Mouse (Mus musculus) kidney, embryonic 14.5 days (tissue): ENCODE data around the gene Gsta4. TPM values are rescaled to one million over a fixed set of nuclear protein-coding genes. Genes with fewer than 3 reads are reported as not detected.

ENCODE experiments used
- ATAC-seq: fragments of 200-750 bp; cut with Nextera tagmentation; 2 replicates; pipeline ENCODE4 v1.8.0; 2017; ENCODE audit warnings: moderate number of reproducible peaks, mild to moderate bottlenecking, moderate TSS enrichment, moderate library complexity; ENCODE audit not compliant: low FRiP score, low TSS enrichment
- H3K27ac ChIP-seq: fragments of 300-500 bp; sonication (generic); 2 replicates; pipeline ENCODE4 v1.5.1; 2014; ENCODE audit warnings: low read depth, mild to moderate bottlenecking, low read length, moderate library complexity, mixed read lengths
- H3K27me3 ChIP-seq: fragments of 300-500 bp; sonication (generic); 2 replicates; pipeline ENCODE4 v1.6.1; 2014; ENCODE audit warnings: mild to moderate bottlenecking, low read length; ENCODE audit not compliant: control insufficient read depth, insufficient read depth
- H3K36me3 ChIP-seq: fragments of 300-500 bp; sonication (generic); 2 replicates; pipeline ENCODE4 v1.6.1; 2014; ENCODE audit warnings: low read length, mixed read lengths; ENCODE audit not compliant: control insufficient read depth, insufficient read depth
- H3K4me1 ChIP-seq: fragments of 300-500 bp; sonication (generic); 2 replicates; pipeline ENCODE4 v1.6.1; 2014; ENCODE audit warnings: low read length, mixed read lengths; ENCODE audit not compliant: control insufficient read depth, insufficient read depth
- H3K4me2 ChIP-seq: fragments of 300-500 bp; sonication (generic); replicated peaks from 2 replicates; pipeline ENCODE4 v1.6.1; 2014; ENCODE audit warnings: low read depth, mild to moderate bottlenecking, low read length
- H3K4me3 ChIP-seq: fragments of 300-500 bp; sonication (generic); 2 replicates; pipeline ENCODE4 v1.5.1; 2014; ENCODE audit warnings: mild to moderate bottlenecking, low read length
- H3K9ac ChIP-seq: fragments of 300-500 bp; sonication (generic); 2 replicates; pipeline ENCODE4 v1.6.1; 2014; ENCODE audit warnings: low read depth, mild to moderate bottlenecking, low read length, moderate library complexity
- H3K9me3 ChIP-seq: fragments of 300-500 bp; sonication (generic); 2 replicates; pipeline ENCODE4 v1.6.1; 2016; ENCODE audit warnings: low read length; ENCODE audit not compliant: control insufficient read depth
- WGBS: fragments of 180-500 bp; shearing (Covaris S2); extraction: QIAGEN DNeasy Blood & Tissue Kit; methylation state at CpG from one replicate; pipeline ENCODE4 v1.1.7; 2014; 5-methylcytosine and 5-hydroxymethylcytosine counted together
- polyA plus RNA-seq: library from polyadenylated mRNA; unstranded; fragments of >200 nt; fragmentation: Nextera tagmentation; extraction: Ambion mirVana; gene quantifications from 2 replicates; pipeline ENCODE4 v1.2.1, GENCODE M21; 2014

Gene Gsta4
- polyA plus RNA-seq, 1 experiment from 2014 or later: 102 TPM

DNA sequence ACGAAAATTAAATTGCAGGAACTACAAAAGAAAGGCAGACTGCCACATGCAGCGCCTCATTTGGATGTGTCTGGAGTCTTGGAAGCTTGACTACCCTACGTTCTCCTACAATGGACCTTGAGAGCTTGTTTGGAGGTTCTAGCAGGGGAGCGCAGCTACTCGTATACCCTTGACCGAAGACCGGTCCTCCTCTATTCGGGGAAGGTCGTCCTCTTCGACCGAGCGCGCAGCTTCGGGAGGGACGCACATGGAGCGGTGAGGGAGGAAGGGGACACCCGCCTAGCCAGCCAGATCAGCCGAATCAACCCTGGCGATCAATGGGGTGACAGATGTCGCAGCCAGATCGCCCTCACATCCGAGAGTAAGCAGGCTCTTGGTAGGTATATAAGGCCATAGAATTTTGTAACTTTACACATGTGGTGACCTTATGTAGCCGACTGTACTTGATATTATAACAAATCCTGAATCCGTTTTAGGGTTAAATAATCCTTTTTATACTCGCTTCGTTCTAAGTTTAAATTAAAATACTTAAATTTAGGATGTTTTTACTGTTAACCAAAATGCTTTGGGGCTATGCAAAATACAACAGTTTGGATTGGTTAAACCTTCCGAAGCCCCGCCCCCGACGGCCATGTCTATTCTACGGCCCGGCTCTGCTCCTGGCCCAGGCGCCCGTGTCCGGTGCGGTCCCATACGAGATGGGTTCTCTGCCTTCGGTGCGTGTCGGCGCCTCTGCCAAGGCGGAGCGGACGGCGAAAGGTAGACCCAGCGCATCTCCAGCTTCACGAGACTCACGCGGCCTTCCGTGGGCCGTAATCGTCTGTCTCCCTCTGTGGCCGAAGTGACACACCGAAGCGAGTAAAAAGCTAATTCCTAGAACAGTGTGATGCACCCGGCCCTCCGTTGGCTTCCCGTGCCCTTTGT, 7.0 kb upstream of the Gsta4 start:
- under 1% methylated on average over 48 of the region's 58 CpGs for WGBS
- peak; percentile 99 for ATAC-seq
- no peaks in the 10 kb centered on the region for H3K36me3 ChIP-seq
- H3K4me1 ChIP-seq: peaks cover 5% of the 10 kb centered on the region; the same call in 1 of the 2 replicates
- H3K4me3 ChIP-seq: peak overlapping the region; percentile 60
- no peaks in the 10 kb centered on the region for H3K9me3 ChIP-seq
- H3K27ac ChIP-seq: peak overlapping the region; percentile 96
- H3K9ac ChIP-seq: peak overlapping the region; percentile 70
- H3K27me3 ChIP-seq: no peaks in the 10 kb centered on the region
- H3K4me2 ChIP-seq: peak overlapping the region; percentile 59

DNA sequence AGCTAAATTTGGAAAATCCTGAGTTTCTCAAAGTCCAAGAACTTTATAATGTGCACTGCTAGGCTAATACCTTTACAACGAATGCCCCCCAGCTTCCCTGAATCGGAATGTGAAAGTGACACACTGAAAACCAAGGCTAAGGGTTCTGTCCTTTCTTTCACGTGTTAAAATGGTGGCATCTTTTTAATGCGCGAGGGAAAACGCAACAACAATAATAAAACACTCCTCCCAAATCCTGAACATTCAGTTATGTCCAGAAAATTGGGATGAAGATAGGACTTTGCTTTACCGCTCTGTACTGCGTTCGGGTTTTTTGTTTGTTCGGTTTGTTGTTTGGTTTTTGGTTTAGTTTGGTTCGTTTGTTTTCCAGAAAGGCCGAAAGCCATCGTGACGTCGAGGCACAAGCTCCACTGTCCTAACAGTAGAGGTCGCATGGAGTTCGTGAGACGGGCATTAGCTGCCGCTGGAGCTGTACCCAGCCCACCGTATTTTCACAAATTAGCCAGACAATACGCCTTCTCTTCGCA, 6.3 kb upstream of the Gsta4 start:
- Histone ChIP-seq H3K4me1 (peaks cover 5% of the 10 kb centered on the region; the same call in 1 of the 2 replicates), H3K4me3 (peak overlapping the region; percentile 60), H3K9me3 (no peaks in the 10 kb centered on the region), H3K27me3 (no peaks in the 10 kb centered on the region), H3K27ac (peak overlapping the region; percentile 96), H3K36me3 (no peaks in the 10 kb centered on the region), H3K9ac (peak overlapping the region; percentile 70), H3K4me2 (peak overlapping the region; percentile 59)
- peak; percentile 73 for ATAC-seq
- whole genome bisulfite sequencing: under 1% methylated on average over 22 of the region's 22 CpGs

DNA sequence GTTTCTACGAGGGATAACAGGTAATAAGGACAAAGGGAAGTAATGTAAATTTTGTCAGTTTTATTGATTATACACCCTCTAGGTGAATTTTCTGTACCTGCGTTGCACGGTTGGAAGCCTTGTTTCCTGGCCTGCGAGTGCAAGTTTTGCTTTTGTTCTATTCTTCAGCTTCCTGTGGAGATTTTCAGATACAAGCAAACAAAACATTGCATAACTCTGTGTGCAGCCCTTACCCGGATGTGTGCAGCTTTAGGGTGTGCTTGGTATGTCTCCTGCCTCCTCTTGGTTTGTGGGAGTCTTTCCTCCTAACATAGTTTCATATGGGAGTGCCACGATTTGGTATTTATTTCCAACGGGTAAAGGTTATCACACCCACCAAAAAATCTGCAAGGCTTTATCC, 5.7 kb upstream of the Gsta4 start:
- Histone ChIP-seq H3K4me1 (peaks cover 5% of the 10 kb centered on the region; the same call in 1 of the 2 replicates), H3K9me3 (no peaks in the 10 kb centered on the region), H3K4me2 (peak overlapping the region; percentile 59), H3K9ac (peak overlapping the region; percentile 70; the same call in 1 of the 2 replicates), H3K4me3 (peak overlapping the region; percentile 60), H3K27ac (peak overlapping the region; percentile 96), H3K27me3 (no peaks in the 10 kb centered on the region), H3K36me3 (no peaks in the 10 kb centered on the region)
- 19% methylated on average over 7 of the region's 7 CpGs for WGBS
- no peak for ATAC-seq

DNA sequence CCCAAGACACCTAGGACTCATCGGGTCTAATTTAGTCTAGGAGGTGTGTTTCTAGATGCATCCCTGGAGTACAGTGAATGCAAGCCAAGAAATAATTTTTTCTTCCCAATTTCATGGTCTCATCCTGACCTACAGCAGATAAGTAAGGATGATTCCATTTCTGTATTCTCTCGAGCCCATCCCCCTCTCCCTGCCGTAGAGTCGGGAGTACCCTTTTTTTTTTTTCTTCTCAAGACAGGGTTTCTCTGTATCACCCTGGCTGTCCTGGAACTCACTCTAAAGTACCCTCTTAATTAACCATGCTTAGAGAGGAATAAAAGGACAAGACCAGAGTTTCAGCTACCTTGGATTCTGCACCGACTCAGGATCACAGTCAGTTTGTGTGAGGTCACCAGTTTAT, 4.4 kb upstream of the Gsta4 start:
- Histone ChIP-seq H3K4me2 (no peak overlapping the region), H3K9me3 (no peaks in the 10 kb centered on the region), H3K27me3 (no peaks in the 10 kb centered on the region), H3K27ac (no peak overlapping the region), H3K9ac (no peak overlapping the region), H3K4me1 (peaks cover 5% of the 10 kb centered on the region; the same call in 1 of the 2 replicates), H3K4me3 (no peak overlapping the region), H3K36me3 (no peaks in the 10 kb centered on the region)
- WGBS: 86% methylated on average over 5 of the region's 5 CpGs
- ATAC-seq: no peak

DNA sequence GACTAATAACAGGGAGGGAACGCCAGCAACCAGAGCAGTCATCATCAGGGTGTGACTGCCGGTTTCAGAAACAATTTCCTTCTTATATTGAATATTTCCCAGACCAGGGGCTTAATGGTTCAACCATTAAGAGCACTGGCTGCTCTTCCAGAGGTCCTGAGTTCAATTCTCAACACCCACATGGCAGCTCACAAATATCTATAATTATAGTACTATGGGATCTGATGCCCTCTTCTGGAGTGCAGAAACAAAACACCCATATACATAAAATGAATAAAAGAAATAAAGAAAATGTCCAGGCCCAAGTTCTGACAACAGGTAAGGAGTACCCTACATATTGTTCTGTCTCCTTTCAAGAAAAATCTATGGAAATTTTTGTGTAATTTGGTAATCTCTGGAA, 3.5 kb upstream of the Gsta4 start:
- no peak overlapping the region for H3K4me2 ChIP-seq
- no peaks in the 10 kb centered on the region for H3K36me3 ChIP-seq
- 86% methylated on average over 2 of the region's 2 CpGs for WGBS
- no peaks in the 10 kb centered on the region for H3K27me3 ChIP-seq
- H3K4me3 ChIP-seq: no peak overlapping the region
- H3K9ac ChIP-seq: no peak overlapping the region
- no peaks in the 10 kb centered on the region for H3K9me3 ChIP-seq
- H3K27ac ChIP-seq: no peak overlapping the region
- ATAC-seq: no peak
- H3K4me1 ChIP-seq: peaks cover 5% of the 10 kb centered on the region; the same call in 1 of the 2 replicates

DNA sequence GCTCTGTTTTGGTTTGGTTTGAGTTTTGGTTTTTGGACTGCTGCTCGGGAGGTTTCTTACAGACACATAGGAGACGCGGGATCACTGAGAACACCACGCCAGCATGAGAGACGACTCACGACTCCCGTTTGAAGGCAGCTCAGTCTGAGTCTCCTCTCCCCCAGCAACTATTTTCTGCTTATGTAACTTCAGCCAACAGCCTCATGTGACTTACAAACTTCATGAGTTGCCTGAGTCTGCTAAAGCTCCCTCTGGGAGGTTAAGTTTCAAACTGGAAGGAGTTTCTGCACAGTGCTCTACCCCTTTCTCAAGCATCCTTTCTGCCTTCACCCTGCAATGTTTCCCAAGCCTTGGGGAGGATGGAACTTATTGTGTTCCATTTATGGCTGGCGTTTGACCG, 3.1 kb downstream of the Gsta4 start:
- ATAC-seq: no peak
- no peak overlapping the region for H3K4me3 ChIP-seq
- 82% methylated on average over 9 of the region's 9 CpGs for WGBS
- no peak overlapping the region for H3K4me2 ChIP-seq
- no peak overlapping the region for H3K9ac ChIP-seq
- H3K27ac ChIP-seq: no peak overlapping the region
- no peaks in the 10 kb centered on the region for H3K27me3 ChIP-seq
- no peaks in the 10 kb centered on the region for H3K9me3 ChIP-seq
- H3K4me1 ChIP-seq: no peaks in the 10 kb centered on the region
- H3K36me3 ChIP-seq: no peaks in the 10 kb centered on the region

DNA sequence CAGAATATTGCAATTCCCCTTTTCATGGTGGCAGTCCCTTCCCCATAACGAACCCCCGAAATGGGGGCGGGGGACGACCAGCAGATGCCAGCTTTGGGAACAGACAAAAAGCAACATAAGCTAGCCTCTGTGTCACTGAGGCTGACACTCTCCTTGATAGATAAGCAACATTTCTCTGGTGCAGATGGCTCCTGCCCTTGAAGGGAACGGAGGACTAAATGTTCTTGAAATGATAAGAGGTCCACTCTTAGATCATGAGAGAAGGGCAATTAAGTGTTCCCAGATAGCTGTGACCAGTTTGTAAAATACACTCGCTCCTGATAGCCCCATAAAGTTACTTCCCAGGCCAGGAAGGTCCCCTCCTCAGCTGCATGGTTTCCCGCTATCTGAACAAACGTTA, 6.3 kb downstream of the Gsta4 start:
- H3K27me3 ChIP-seq: no peaks in the 10 kb centered on the region
- no peak overlapping the region for H3K4me3 ChIP-seq
- no peaks in the 10 kb centered on the region for H3K36me3 ChIP-seq
- no peak for ATAC-seq
- WGBS: 77% methylated on average over 8 of the region's 8 CpGs
- H3K4me1 ChIP-seq: 0 out of 2 replicates have a peak, but pooled peaks cover 2% of the 10 kb centered on the region
- no peak overlapping the region for H3K27ac ChIP-seq
- no peaks in the 10 kb centered on the region for H3K9me3 ChIP-seq
- H3K4me2 ChIP-seq: no peak overlapping the region
- H3K9ac ChIP-seq: no peak overlapping the region

DNA sequence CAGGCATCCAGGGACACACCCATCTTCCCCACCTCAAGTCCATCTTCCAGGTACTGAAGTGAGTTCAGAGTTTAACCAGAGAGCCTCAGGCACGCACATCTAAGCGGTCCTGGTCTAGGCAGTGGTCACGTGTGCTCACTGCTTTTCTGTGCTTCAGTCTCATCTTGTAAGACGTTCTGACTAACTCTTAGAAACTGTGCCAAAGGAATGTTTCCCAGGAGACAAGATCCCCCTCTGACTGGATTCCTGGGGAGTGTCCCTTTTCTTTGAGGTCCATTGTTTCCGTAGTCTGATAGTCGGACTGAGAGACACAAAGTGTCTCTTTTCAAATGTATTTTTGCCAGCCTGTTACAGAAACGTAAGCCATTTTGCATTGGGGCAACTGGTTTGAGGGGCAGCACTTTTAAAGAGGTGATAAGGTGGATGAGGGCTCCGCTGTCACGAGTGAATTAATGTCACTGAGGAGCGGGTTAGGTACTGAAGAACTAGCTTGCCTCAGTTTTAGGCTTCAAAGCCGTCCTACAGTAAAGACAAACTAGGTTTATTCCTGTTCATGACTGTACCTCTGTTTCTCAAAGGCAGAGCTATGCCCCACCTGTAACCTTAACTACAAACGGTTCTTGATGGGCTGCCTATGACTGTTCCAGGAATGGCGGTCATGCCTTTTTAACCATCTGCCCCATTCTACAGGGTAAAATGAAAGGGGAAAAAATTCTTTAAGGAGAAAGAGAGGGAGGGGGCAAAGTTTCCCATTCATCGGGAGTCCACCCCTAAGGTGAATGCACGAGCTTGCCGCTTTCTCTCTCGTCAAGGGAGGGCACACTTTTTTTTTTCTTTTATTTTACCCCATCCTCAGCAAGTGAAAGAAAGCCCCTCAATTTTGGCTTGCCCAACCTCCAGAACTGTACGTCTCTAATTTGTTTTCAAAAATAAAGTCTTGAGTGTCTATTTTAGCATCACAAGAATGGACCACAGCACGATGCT, 8.4 kb downstream of the Gsta4 start:
- Histone ChIP-seq H3K27ac (no peak overlapping the region), H3K4me1 (0 out of 2 replicates have a peak, but pooled peaks cover 2% of the 10 kb centered on the region), H3K36me3 (no peaks in the 10 kb centered on the region), H3K4me3 (peak overlapping the region; percentile 44), H3K27me3 (no peaks in the 10 kb centered on the region), H3K9me3 (no peaks in the 10 kb centered on the region), H3K4me2 (peak overlapping the region; percentile 45), H3K9ac (peak overlapping the region; percentile 31; the same call in 1 of the 2 replicates)
- WGBS: 3% methylated on average over 19 of the region's 19 CpGs
- ATAC-seq: no peak
